Mouse (Mus musculus): Measurements from ENCODE around the gene 4930564D02Rik.

DNA sequence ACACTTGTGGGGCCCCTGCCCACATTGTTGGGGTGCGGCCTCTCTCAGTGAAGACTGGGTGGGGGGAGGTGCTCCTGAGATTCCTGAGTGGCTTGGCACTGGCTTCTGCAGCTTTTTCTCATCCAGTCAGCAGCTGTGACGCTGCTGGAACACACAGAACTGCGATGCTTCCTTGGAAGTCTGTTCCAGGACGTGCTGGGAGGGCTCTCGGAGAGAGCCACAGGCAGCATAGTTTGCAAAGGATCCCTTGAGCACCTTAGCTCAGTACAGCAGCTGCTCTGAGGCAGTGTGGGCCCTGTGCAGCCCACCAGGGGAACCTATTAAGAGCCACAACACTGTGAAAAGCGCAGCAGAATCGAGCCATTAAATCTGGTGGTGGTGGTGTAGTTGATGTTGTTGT is 61.2 kb downstream of the 4930564D02Rik start:
- TF ChIP-seq CTCF (IDR thresholded peaks at IDR 0.05; ENCODE audit: insufficient read depth, low read length) (no peak), POLR2A (IDR thresholded peaks at IDR 0.05; ENCODE audit: borderline replicate concordance, extremely low read depth, low read depth, low read length) (no peak)
